Mouse (Mus musculus) spleen, postnatal 36 days (tissue): ENCODE measurements around the gene Lax1.
"Not testable (repeated sequence)": the region's sequence is repeated elsewhere in the genome, so short reads cannot be mapped to it uniquely, and the experiment has no call there.

ENCODE experiments used
- DNase-seq, 2 experiments: peaks; one replicate each; pipeline ENCODE4 v3.0.0; 2022; ENCODE audit warnings: low spot score in 2 of 2, mixed read lengths in 1 of 2

Gene Lax1

DNA sequence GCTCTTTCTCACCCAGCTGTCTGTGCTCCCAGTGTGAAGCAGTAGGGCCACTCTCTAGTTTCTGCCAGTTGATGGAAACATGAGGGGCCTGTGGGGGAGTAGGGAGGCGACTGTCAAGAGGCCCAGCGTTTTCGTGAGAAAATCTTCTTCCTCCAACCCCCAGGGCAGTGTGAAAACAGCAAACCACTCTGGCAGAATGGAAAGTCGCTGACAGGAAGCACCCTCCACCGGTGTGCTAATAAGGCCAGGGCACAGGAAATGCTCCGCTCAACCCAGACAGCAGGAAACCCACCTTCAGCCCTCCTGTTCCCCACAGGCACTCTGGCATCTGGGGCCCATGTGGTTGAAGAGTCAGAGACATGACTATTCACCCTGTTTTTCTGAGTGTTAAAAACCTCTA lies at the start of gene Lax1:
TSS of gene Lax1 (minus strand) at position 212 of the 400 bp plus-strand sequence.
- peak; percentile 88 to 89 for DNase-seq

DNA sequence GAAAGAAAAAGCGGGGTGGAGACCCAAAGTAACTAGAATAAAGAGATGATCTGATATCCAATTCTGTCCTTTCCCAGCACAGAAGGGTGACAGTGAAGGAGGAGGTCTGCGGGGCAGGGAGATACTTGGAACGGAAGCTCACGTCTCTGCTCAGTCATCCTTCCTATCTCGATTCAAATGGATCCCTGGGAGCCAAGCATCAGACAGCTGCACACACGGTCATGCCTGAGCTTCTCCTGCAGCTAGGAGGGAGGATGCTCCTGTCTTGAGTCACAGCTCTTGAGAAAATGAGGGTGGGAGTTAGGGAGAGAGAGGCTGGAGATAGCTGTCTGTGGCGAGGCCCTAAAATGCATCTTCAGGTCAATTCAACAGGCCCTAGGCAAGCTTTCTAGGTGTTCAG lies 46.8 kb upstream of the Lax1 start:
- DNase-seq, result no peak

DNA sequence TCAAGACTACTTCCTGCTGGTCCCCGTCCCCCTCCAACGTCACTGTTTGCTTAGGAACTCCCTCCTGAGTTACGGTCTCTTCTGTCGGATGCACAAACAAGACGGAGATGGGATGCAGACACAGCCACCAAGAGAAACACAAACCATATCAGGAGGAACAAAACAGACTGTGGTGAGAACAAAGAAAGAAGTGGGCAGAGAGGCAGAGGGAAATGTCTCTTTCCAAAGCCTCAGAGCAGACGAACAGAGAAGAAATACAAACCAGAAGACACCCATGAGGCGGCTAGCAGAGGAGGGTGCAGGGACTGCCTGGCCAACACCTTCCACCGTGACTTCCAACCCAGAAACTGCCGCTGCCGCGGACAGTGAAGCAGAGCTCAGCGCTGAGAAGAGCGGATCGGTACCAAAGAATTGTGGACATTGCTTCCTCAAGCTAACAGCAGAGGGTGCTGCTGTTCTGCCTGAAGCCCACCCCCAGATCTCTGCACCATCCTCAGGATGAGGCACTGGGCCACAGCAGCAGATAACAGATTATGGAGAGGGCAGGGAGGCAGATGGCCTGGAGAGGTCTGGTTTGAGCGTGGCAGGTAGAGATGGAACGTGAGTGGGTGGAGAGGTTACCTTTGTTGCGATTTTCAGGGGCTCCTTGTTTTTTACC lies 46.2 kb upstream of the Lax1 start:
- no peak for DNase-seq

DNA sequence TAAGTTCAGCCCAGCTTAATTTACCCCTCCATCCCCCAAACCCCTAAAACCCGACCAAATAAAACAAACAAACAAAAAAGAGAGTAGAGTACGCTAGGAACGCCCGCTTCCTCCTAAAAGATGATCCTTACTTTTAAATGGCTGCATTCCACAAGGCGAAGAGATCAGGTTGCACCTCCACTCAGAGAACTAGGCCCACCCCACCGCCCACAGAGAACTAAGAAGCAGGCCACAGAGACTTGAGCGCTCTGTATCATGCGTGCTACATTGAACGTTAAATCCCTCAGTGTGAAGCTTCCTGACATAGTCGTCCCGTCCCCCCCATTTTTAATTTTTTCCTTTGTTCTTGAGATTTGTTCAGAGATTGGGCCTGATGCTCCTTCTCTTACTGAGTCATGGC lies 42.9 kb upstream of the Lax1 start:
- DNase-seq, result no peak

DNA sequence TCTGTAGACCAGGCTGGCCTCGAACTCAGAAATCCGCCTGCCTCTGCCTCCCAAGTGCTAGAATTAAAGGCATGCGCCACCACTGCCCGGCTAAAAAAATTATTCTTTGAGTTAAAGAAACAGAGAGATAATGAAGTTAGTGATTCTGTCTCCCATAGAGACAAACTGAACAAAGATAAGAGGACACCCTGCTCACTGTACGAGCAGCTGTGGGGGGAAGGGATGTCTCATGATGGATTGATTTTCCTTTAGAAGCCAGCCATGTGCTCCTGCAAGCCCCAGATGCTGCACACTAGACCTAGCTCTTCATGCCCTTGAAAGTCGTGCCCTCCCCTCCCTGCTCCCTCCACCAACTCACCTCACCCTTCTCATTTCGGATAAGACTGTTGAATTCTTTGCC lies 38.4 kb upstream of the Lax1 start:
- DNase-seq, result no peak

DNA sequence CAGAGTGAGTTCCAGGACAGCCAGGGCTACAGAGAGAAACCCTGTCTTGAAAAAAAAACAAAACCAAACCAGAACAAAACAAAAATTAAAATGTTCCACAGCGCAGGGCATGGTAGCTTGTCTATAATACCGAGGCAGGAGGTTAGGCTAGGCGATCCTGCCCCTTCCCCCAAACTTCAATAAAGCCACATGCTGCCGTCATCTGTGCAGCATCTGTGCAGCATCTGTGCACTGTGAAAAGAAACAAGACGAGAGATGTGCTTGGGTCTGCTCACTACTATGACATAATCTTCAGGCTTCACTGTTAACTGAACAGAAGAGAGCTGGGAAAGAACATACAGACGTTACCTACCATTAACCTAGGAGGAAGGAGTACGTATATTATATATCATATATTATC lies 30.4 kb upstream of the Lax1 start:
- DNase-seq, result no peak

DNA sequence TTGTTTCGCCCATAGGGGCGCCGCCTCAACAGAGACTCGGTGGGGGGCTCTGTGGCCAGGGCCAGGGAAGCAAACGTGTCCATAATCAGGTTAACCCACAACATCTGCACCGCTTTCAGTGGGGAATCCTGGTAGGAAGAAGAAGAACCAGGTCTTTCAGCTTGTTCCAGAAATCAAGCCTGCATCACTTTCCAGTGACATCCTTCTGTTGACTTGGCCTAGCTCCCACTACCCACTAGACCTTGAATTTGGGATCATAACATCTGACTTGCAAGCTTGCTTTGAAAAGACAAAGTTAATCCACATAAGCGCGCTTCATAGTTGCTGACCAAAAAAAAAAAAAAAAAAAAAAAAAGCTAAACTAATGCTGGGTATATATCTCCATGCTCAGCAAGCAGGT lies 28.9 kb upstream of the Lax1 start:
- DNase-seq, result no peak

DNA sequence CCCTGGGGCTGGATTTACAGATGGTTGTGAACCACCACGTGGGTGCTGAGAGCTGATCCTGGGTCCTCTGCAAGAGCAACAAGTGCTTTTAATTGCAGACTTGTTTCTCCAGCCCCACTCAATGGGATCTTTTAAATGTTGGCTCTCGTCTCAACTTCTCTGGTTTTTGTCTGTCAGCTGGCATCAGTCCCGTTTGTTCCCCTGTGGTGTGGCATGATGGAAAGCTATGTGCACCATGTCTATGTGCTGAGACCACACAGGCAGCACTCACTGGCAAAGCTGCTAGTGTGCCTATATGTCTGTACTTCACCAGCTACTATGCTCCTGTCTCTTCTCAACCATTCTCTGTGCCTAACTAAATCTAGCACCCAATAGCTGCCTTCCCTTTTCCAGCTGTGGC lies 28.4 kb upstream of the Lax1 start:
- DNase-seq, result no peak

DNA sequence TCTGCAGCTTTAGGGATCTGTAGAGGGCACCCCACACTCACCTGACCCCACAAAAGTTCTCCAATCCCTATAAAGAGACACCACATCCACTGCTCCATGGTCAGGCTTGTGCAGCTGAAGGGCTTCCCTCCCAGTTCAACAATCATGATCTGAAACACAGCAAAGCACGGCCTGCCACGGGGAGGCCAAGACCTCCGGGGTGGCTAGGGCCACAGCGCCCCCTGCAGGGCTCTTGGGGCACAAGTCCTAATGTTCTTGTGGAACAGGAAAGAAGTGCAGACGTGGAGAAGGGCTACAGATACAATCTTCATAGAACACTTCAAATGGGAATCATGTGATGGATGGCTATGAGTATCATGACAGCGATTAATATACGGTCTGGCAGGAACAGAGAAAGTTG lies 26.6 kb upstream of the Lax1 start:
- peak; percentile 63 to 64 for DNase-seq

DNA sequence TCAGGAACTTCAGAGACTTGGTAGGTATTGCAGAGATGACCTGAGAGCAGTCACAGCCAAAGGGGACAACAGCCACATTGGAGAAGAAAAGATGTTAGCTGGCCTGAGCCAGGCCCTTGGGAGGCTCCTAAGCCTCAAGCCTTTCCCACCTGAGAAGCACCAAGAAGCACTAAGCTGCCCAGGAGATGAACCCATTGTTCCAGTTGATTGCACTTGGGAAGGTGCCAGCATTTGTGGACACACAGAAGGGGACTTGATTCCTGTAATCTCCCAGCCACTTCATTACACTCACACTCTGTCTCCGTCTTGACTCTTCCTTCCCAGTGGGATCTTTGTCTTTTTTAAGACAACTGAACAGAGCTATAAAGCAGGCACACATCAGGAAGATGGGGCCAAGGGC lies 25.3 kb upstream of the Lax1 start:
- DNase-seq, result no peak

DNA sequence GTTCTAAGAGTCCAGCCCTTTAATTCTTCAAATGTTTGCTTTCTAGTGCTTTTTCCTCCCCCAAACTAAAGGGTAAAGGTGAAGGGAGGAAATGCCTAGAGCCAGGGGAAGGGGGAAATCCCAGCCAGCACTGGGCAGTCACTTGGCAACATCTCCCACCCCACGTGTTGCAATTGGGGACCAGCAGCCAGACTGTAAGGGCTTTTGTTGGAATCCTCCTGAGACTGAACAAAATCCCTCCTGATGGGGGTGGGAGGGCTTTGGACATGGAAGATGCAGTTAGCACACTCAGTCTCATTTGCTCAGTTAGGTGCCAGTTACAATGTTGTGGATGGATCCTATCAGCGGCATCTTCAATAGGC lies 23.1 kb upstream of the Lax1 start:
- DNase-seq, result no peak

DNA sequence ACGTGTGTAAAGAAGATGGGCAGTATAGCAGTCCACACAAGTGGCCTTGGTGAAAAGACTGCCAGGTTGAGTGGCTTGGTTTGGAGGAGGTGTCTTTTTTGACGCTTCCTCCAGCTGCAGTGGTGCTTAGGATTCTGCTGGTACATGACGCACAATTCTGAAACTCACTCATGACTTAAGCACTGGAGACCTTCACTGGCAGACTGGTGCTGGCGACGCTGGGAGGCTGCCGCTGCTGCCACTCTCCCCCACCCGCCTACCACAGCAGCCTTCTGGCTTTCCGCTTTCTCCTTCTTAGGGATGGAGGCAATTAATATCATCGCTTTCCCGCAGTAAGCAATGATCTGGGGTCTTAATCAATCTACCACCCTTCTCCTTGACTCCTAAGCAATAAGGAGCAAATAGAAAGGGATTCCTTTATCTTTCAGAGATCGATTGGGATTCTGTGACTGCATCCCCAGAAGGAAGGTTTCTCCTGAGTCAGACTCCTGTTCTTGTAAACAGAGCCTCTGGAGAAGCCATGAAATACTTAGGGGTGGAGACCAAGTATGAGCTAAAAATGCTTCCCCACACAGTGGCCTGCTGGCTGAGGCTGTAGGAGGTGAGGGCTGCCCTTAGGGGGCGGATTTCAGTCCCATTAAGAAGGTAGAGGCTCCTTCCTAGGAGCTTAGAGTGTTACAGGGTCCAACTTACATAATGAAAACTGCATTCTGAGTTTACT lies 22.5 kb upstream of the Lax1 start:
- no peak for DNase-seq

DNA sequence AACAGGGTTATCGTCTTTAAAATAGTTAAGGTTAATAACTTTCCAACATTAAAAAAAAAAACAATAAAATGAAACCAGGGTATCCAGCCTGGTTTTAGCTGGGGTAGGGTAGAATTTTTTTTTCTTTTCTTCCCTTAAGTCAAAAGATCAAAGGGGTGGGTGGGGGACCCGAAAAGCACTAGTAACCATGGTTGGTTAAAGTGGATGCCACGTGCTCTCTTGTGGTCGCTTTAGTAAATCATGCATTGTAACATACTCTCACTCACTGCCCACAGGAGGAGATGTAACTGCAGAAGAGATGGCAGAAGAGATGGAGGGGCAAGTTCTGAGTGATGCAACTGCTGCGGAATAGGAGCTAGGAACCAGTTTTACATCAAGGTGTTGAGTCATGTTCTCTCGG lies 21.5 kb upstream of the Lax1 start:
- no peak for DNase-seq

DNA sequence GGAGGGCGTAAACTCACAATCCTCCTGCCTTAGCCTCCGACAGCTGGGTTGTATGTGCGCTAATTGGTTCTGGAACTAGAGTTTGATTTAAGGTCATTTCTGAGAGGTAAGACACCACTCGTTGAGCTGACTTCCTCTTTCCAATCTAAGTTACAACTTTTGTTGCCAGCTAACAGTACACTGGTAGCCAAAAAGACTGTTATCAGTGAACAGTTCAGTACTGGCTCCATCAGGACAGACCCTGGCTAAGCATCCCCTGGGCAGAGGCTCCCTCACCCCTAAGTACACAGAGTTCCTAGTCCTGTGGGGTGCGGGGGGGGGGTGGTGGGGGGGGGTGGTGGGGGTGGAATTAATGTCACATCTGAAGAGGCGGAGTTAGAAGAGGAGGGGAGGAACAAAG lies 21.0 kb upstream of the Lax1 start:
- no peak for DNase-seq

DNA sequence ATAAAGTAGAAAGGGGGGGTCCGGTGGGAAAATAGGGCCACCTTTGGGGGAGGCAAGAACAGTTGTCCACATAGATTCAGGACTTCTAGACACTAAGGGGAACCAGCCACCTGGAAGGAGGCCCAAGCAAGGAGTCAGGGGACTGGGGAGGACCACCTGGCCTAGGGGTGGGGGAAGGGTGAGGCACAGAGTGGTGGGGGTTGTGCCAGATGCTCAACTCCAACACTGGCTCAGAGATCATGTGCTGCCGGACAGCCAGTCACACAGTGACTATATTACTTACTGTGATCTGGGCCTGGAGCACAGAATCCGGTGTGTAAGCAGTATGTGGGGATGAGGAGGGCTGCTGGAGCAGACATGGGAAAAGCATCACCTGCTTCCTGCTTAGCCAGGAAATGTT lies 19.4 kb upstream of the Lax1 start:
- no peak for DNase-seq

DNA sequence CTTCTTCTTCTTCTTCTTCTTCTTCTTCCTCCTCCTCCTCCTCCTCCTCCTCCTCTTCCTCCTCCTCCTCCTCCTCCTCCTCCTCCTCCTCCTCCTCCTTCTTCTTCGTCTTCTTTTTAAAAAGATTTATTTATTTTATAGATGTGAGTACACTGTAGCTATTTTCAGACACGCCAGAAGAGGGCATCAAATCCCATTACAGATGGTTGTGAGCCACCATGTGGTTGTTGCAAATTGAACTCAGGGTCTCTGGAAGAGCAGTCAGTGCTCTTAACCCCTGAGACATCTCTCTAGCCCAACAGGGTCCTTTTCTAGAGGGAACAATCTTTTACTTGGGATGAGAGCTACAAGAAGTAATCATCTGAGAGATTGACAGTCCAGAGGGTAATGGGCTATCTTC lies 11.9 kb upstream of the Lax1 start:
- DNase-seq, result not testable (repeated sequence)

DNA sequence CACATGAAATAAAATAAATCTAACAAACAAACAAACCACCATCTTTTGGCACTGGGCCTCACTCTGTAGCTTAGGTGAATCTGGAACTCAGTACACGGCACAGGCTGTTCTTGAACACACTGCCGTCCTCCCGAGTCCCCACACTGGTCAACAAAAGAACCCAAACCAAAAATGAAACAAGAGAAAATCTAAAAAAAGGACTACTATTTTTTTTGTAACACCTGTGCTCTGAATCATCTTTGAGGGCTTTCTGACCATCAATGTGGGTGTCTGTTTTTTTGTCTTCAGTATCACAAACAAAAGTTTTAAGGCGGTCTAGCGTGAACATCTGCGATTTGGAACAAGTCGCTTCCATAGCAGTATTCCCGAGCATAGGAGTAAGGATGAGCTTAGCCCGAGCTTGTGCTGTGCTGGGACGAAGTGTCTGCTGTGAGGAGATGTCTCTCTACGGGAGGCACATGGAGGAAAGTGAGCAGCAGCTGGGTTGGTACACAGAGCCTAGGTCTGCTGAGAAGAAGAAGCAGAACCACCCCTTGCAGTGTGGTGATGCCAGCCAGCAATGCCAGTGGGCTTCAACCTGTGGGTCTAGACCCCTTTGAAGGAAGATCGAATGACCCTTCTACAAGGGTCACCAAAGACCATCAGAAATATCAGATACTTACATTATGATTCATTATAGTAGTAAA lies 8.2 kb upstream of the Lax1 start:
- no peak for DNase-seq

DNA sequence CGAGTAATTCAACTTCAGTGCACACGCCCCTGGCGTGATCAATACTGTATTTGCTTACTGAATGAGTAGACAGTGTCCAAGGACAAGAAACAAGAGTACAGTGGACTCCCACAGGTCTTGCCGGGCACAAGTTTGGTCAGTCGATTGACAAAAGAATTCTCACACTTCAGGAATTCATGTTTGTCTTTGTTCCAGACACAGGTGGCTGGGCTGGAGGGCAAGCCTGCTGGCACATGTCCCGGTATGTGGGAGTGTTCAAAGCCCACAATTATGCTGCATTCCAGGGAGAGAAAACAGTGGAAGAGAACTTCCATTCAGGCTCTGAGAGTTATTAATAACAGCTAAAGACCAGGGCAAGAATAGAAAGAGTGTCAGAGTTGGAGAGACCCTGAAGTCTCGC lies 6.0 kb upstream of the Lax1 start:
- DNase-seq, result no peak

DNA sequence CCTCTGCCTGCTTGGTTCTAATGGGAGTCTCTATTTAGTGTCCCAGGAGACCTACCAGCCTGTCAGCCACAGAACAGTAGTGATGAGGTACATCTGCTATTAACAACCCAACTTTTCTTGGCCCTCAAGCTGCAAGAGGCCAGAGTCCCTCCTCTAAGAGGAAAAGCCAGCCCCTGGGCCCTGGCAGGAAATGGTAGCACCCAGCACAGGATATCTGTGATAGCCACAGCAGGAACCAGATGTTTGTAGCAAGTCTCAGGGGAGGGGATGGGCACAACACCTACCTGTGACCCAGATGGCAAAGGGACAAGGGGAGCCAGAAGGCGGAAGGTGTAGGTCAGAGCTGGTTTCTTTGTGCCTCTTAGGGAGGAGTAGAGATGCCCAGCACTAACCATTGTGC lies 5.0 kb upstream of the Lax1 start:
- peak; percentile 87 to 89 for DNase-seq

DNA sequence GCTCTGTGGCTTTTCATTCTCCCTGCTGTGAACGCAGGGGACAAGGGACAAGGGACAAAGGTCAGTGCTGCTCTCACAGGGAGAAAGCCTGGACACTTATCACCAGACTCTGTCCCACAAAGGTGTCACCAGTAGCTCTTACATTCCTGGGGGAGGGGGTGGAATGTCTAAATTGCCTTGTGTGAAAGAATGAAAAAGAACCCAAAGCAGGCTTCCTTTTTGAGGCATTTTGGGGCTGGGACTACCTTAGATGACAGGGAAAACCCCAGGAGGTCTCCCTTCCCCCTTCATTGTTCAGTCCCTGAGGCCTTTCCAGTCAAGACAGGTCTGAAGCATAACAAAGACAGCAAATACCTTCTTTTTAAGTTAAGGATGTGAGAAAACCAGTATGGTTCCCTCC lies 4.4 kb upstream of the Lax1 start:
- peak; percentile 29 to 37 for DNase-seq

DNA sequence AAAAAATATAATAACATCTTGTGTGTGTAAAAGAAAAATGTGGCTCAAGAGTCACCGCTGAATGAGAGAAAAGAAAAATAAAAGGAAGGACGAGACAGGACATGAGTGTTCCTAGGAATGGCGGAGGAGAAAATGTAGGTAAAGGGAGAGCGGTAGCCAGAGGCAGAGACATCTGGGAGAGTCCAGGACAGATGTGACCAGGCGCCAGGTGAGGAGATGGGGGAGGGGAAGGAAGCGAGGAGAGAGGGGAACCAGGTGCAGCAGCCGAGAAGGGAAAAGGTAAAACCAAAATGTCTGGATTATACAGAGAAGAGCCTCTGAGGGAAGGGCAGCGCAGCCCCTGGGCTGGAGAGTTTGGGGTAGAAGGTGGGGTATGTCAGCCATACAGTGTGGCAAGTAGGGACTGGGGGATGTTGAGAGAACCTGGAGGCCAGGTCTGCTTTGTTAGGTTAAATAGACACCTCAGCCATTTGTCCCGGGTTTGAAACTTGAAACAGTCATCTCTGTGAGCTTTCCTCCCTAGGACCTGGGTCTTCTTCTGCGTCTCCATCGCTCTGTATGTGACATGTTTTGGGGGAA lies 3.7 kb upstream of the Lax1 start:
- no peak for DNase-seq

DNA sequence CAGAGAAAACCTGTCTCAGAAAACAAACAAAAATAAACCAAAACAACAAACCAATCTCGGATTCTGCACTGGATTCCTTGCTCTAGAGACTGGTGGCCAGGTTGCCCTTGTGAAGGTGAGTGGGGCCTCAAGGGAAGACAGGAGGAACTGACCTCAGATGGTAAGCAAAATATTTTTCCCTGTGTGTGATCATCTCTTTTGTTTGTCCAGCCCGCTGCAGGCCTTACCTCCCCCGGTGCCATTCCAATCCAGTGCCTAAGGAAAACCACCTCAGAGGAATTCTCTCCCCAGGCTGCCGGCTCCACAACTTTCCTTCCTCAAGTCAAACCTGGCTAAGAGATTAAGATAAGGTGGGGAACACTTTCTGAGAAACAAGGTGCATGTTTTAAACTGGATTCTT lies 2.3 kb upstream of the Lax1 start:
- no peak for DNase-seq

DNA sequence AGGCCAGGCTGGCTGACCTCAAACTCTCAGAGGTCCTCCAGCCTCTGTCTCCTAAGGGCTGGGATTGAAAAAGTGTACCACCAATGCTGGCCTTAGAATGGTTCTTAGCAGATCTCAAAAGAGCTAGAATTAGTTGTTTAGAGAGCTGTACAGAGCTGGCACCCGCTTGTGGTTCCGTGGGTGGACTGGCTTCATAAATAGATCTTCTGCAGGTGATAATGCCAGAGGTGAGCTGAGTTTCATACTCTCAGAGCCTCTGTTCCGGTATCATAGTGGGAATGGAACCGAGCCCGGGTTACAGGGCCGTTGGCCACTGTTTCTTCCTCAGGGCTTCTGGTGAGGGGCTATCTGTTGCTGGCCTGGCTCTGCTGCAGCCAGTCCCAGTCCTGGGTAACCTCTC lies 1.1 kb upstream of the Lax1 start:
- no peak for DNase-seq
